Mouse (Mus musculus) gonadal fat pad, adult 2 months (tissue): ENCODE measurements around the gene Ap3b1. TPM values are rescaled to one million over a fixed set of nuclear protein-coding genes. Genes with fewer than 3 reads are reported as not detected.
"Not testable (repeated sequence)": the region's sequence is repeated elsewhere in the genome, so short reads cannot be mapped to it uniquely, and the experiment has no call there.

Source experiments
- DNase-seq: peaks from one replicate; pipeline ENCODE4 v3.0.0-alpha.2; 2012; ENCODE audit warnings: low read depth
- polyA plus RNA-seq: library from polyadenylated mRNA; depleted of rRNA; stranded (reverse); fragments of >200 nt; gene quantifications from 2 replicates; pipeline ENCODE4 v1.2.3, GENCODE M21; 2012; rRNA removed

Ap3b1 gene
- polyA plus RNA-seq: 32.4 and 44.5 TPM in 2 replicates

- peak; percentile 36 for DNase-seq
Measured at GRCm38 (mm10) chr13:94358401-94359265, at the start of gene Ap3b1. Gene Ap3b1 (plus strand): TSS chr13:94358960.

- not testable (repeated sequence) for DNase-seq
Measured at GRCm38 (mm10) chr13:94312812-94313211, 45.9 kb upstream of the Ap3b1 start.

GRCm38 (mm10) chr13:94316975-94317511 is 41.7 kb upstream of the Ap3b1 start:
- DNase-seq: no peak

DNA sequence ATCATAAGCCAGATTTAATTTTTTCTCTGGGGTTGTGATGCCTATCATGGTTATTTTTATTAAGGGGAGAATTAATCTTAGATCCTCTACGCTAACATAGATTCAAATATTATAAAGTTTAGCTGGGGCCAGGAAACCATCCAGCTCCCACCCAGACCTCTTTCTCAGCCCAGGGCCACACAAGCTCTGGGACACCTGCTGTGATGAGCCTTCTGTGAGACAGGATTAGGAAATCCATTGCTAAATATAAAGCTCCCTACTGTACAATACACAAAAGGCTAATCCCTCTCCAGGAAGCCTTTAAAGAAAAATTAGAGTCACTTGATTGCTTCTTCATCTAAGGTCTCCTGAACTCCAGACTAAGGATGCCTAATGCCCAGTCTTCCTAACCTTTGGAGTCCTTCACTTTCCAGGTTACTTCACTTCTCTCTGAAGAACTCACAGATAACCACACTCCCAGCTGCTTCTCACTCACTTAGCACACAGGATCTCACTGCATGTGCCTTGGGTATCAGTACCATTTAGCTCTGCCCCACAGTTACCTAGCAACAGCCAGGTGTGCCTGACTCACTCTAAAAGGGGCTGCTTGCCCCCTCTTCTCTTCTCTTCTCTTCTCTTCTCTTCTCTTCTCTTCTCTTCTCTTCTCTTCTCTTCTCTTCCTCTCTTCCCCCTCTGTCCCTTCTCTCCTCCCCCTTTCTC is 37.5 kb upstream of the Ap3b1 start:
- DNase-seq: no peak

GRCm38 (mm10) chr13:94322475-94322874 is 36.3 kb upstream of the Ap3b1 start:
- DNase-seq: no peak

- peak; percentile 77 for DNase-seq
Measured at GRCm38 (mm10) chr13:94328063-94328462, 30.7 kb upstream of the Ap3b1 start.

GRCm38 (mm10) chr13:94329005-94329404 is 29.8 kb upstream of the Ap3b1 start:
- not testable (repeated sequence) for DNase-seq

- DNase-seq: no peak
Measured at GRCm38 (mm10) chr13:94330392-94330979, 28.3 kb upstream of the Ap3b1 start.

DNA sequence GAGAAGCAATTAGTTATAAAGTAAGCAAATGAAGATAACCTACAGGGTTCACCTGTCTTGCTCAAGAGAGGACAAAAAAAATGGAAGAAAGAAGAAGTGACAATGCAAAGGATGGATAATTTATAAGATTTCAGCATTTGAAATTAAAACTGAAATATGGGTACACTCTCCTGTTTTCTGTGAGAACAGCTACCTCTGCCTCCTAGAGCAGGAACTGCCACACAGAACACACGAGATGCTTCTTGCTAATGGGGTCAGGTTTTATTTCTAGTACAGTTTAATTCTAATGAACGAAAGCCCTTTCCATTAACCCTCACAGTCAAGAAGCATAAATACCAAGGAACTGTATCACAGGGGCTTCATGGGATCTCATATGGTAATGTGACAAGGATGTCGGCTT is 20.4 kb upstream of the Ap3b1 start:
- DNase-seq: no peak

GRCm38 (mm10) chr13:94343192-94343591 is 15.6 kb upstream of the Ap3b1 start:
- DNase-seq: no peak

DNA sequence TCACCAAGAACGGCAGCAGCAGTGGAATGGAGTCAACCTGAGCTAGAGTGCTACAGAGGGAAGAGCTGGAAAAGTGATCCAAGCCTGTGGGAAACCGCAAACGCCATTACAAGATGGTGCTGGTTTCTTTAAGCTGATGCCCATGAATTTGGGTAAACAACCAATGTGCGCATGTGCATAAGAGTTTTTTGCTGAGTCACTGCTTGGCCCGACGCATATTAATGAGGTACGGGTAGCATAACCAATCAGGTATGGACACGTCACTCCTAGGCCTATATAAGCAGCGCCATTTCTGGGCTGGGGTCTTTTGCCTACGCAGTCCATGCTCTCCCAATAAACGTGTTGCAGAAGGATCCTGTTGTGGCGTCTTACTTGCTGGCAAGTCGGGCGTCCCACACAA is 14.2 kb upstream of the Ap3b1 start:
- not testable (repeated sequence) for DNase-seq

DNA sequence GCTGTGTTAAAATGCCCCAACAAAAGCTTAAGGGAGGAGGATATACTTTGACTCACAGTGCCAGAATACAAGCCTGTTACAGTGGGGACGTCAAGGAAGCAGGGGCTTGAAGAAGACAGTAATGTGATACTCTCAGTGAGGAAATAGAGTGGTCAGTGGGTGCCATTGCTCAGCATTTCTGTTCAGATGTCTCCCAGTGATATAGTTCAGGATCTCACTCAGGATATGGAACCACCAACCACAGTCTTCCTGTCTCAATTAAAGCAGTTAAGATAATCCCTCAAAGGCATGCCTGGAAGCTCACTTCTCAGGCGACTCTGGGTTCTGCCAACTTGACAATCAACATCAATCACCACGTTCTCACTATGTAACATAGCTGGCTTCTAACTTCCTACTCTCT is 4.2 kb upstream of the Ap3b1 start:
- DNase-seq: no peak

DNA sequence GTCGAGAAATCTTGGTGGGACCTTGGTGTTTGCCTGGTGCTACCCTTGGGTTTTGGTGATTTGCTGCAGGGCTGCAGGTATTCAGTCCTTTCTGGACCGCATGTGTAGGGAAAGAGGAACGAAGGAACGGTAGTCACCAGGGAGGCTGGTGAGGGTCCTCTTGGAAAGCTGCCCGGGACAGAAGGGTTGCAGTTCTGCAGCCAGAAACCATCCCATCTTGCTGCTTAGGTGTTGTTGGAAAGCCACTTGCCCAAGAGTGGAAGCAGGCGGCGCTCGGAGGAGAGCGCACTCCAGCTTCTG is 709 bp upstream of the Ap3b1 start:
- DNase-seq: no peak

- DNase-seq: no peak
Measured at GRCm38 (mm10) chr13:94359282-94359920, 641 bp downstream of the Ap3b1 start.

DNA sequence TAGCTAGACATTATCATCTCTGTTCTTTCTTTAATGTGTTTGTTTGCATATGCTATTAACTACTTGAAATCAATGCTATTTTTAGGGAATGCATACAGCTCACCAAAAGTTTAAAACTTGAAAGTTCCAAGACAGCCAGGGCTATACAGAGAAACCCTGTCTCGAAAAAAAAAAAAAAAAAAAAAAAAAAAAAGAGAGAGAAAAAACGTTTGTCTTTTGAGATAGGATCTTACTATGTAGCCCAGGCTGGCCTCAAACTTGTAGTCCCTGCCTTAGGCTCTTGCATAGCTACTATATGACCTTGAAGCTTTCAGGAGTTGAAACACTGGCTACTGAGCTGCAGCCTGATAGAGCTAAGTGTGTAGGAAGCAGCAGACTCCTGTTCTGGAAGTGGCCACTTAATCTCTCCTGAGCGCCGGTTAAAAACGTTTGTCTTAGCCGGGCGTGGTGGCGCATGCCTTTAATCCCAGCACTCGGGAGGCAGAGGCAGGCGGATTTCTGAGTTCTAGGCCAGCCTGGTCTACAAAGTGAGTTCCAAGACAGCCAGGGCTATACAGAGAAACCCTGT is 2.3 kb downstream of the Ap3b1 start:
- DNase-seq: not testable (repeated sequence)

DNA sequence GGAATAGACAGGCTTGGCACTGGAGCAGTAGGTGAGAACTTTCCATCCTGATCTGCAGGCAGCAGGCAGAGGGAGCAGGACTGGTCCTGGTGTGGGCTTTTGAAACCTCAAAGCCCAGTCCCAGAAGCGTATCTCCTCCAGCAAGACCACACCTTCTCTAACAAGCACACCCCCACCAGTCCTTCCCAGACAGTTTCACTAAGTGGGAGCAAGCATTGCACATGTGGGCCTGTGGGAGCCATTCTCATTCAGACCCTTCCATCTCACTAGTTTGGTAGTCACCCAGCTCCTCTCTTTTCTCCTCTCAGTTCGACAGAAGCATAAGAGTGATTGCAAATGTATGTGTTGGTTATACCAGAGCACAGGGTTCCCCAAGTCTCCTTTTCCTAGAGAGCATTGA is 5.6 kb downstream of the Ap3b1 start:
- DNase-seq: no peak

DNA sequence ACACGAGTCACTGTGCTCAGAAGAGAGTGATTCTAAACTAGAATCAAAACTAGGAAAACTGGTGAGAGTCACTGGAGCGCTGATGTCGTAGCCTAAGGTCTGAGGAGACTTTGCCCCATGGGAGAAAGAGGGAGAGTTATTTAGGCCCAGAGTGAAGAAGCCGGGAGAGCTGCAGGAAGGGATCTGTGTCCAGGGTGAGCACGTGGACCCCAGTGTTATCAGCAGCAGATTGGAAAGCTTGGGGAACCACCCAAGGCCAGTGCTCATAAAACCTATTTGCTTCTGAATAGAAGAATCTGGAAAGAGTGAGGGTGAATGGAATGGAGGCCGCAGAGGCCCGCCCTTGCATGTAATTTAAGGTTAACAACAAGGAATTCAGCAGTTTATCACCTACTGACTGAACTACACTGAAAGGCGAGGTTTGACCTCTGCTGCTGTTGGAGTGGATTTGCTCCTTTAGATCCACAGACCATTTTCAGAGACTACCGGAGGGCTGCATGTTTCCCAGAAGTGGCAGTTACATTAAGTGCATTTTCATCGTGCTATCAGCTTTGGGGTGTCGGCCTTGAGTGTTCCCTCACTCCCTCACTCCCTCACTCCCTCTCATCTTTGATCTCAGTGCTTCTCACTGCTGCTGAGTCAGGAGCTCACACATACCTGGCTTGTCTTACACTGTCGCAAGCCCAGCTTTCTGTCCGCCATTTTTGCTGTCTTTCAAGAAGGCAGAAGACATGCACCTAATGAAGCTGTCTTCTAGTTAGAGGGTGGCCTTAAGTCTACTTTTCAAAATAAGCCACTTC is 6.5 kb downstream of the Ap3b1 start:
- DNase-seq: no peak

DNA sequence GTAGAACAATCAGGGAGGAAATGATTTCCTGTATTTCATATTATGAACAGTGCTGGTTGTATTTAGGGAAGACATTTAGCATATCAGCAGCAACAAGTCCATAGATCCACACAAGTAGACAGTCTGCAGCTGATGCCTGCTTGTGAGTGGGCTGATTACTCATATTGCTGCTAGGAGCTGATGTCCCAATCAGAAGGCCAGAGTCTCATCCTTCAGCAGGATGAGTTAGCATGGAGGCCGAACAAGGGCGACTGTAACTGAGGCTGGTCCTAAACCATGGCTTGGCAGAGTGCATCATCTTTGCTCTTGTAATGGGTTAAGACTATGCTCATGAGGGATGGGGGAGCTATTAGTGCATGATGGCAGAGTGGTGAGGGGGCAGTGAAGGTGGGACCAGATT is 9.1 kb downstream of the Ap3b1 start:
- DNase-seq: no peak

GRCm38 (mm10) chr13:94370521-94370920 is 11.8 kb downstream of the Ap3b1 start:
- DNase-seq: no peak

DNA sequence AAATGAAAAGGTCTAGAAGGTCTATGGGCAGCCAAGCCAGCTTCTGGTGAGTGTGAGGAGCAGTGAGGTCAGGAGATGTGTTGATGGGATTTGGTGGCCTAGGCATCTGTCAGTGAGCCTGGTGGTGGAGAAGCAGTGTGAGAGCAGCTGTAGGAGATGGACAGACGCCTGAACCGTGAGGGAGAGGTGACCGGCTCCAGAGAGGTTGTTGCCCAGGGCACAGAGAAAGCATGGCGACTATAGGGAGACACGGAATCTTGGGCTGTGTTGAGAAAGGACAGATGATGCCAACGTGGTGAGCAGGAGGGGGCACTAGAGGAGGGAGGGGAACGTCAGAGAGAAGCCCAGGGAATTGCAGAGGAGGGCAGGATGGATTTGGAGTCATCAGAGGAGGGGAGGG is 13.3 kb downstream of the Ap3b1 start:
- DNase-seq: no peak

GRCm38 (mm10) chr13:94374131-94374530 is 15.4 kb downstream of the Ap3b1 start:
- DNase-seq: no peak
